In the genomic region with DNA sequence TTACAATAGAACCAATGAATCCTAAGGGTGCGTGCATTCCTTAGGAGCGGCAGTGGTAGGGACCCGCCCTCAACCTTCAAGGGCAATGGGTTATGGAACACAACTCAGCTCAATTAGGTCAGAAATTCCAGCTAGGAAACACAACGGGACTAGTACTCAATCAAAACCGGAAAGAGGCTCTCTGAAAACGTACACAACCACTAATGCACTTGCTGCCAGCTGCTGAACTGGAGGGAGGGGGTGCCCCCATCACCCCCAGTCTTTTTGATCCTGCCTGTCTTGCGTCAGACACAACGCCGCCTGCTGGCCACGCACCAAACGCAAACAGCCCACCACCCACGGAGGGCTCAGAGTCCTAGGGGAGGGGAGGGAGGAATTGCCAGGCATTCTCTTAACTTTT, we compare ENCODE assay signal across 8 mouse cellular contexts. TPM values are rescaled to one million over a fixed set of nuclear protein-coding genes. Genes with fewer than 3 reads are reported as not detected.
A peak's percentile ranks its signal among the peaks of the same experiment; 100 is the strongest.
DNase-seq lines count a peak whose midpoint lies in the region; ATAC-seq and TF ChIP-seq lines count a peak whose summit lies in the region.

No protein-coding gene starts in this region.

- TF ChIP-seq CTCF in forebrain, postnatal 0 days (IDR thresholded peaks at IDR 0.05; ENCODE audit: low read depth): peak; percentile 90

- peak; percentile 17; the same call in 1 of the 2 replicates for ATAC-seq in forebrain, postnatal 0 days
- ATAC-seq in lung, embryonic 16.5 days (ENCODE audit: low read depth): peak; percentile 6; the same call in 1 of the 2 replicates
- ATAC-seq in monocyte, adult 5-6 weeks (replicated peaks; ENCODE audit: insufficient number of reproducible peaks, low FRiP score, low TSS enrichment, poor library complexity, severe bottlenecking): no peak

- no peaks in the 10 kb centered on the region for H3K4me1 ChIP-seq in forebrain, postnatal 0 days (ENCODE audit: insufficient read depth)
- H3K4me1 ChIP-seq in lung, embryonic 16.5 days (replicated peaks; ENCODE audit: control insufficient read depth, insufficient read depth, low read length): peaks cover 25% of the 10 kb centered on the region

- no peaks in the 10 kb centered on the region for H3K27me3 ChIP-seq in forebrain, postnatal 0 days (ENCODE audit: insufficient read depth, low read length)
- H3K27me3 ChIP-seq in lung, embryonic 16.5 days (ENCODE audit: control insufficient read depth, insufficient read depth, low read depth, low read length): no peaks in the 10 kb centered on the region

- WGBS in forebrain, postnatal 0 days: 0% methylated on average over 12 of the region's 12 CpGs
- WGBS in lung, embryonic 16.5 days: under 1% methylated on average over 12 of the region's 12 CpGs

- H3K9me3 ChIP-seq in forebrain, postnatal 0 days (ENCODE audit: low read length): no peaks in the 10 kb centered on the region
- H3K9me3 ChIP-seq in lung, embryonic 16.5 days (ENCODE audit: control insufficient read depth, low read length): no peaks in the 10 kb centered on the region

- peak overlapping the region; percentile 98 for H3K27ac ChIP-seq in forebrain, postnatal 0 days (ENCODE audit: low read depth, low read length)
- peak overlapping the region; percentile 58 for H3K27ac ChIP-seq in lung, embryonic 16.5 days (ENCODE audit: low read length)

- peaks cover 37% of the 10 kb centered on the region for H3K36me3 ChIP-seq in forebrain, postnatal 0 days (ENCODE audit: insufficient read depth)
- H3K36me3 ChIP-seq in lung, embryonic 16.5 days (ENCODE audit: control insufficient read depth, insufficient read depth, low read length): 0 out of 2 replicates have a peak, but pooled peaks cover 5% of the 10 kb centered on the region

- peak overlapping the region; percentile 89 for H3K4me3 ChIP-seq in forebrain, postnatal 0 days (ENCODE audit: low read depth, low read length)
- H3K4me3 ChIP-seq in lung, embryonic 16.5 days (ENCODE audit: low read length): peak overlapping the region; percentile 80

- peak overlapping the region; percentile 84 for H3K4me2 ChIP-seq in forebrain, postnatal 0 days (ENCODE audit: low read depth)
- H3K4me2 ChIP-seq in lung, embryonic 16.5 days (ENCODE audit: low read depth, low read length): peak overlapping the region; percentile 91

- peak overlapping the region; percentile 97 for H3K9ac ChIP-seq in forebrain, postnatal 0 days
- peak overlapping the region; percentile 82 for H3K9ac ChIP-seq in lung, embryonic 16.5 days (ENCODE audit: low read length)

- DNase-seq in Muller cell, postnatal 12 days (ENCODE audit: inconsistent ontology term): peak; percentile 62
- peak; percentile 27 for DNase-seq in cerebellum, adult 11-12 months
- peak; percentile 93 for DNase-seq in forebrain, postnatal 0 days
- peak; percentile 78 for DNase-seq in heart, postnatal 4 days
- DNase-seq in layer of hippocampus, adult 9-11 months: peak; percentile 52
- DNase-seq in retina, postnatal 1 day: peak; percentile 92

RNA-seq across cellular contexts. Expression of a gene that starts 2.9 kb away (rescaled TPM):
- total RNA-seq in forebrain, postnatal 0 days (2014; rRNA removed): 64.0 and 69.6 TPM in 2 replicates
- 61.4 and 79.8 TPM in 2 replicates for polyA plus RNA-seq in forebrain, postnatal 0 days (2015; fragmentation: Nextera tagmentation; extraction: Ambion mirVana)
- 10 to 100 TPM; 14.3 to 16.6 TPM for total RNA-seq in heart, postnatal 4 days (2021)
- 31.2 and 37.2 TPM in 2 replicates for polyA plus RNA-seq in lung, embryonic 16.5 days (2015; fragmentation: Nextera tagmentation; extraction: Ambion mirVana)
- total RNA-seq in monocyte, adult 5-6 weeks (2017): not detected in 3 replicates

Comparison
In these comparisons a context has a peak if more than half of its experiments do, and no peak if none do; other contexts are left out.
1. DNase-seq: peak in every context shown above with its lines; median percentile 93 in forebrain, postnatal 0 days; 92 in retina, postnatal 1 day; 78 in heart, postnatal 4 days; 62 in Muller cell, postnatal 12 days; 52 in layer of hippocampus, adult 9-11 months; 27 in cerebellum, adult 11-12 months.
2. RNA of a gene that starts 2.9 kb away (total RNA-seq): 64.0 to 69.6 TPM in forebrain, postnatal 0 days and 14.3 to 16.6 TPM in heart, postnatal 4 days; not detected in monocyte, adult 5-6 weeks; every median in the first group is over 10 times any median in the second.